Mouse (Mus musculus) frontal cortex, adult (tissue): ENCODE measurements around the gene Wfdc8.
A peak's percentile ranks its signal among the peaks of the same experiment; 100 is the strongest.

Experiments used
- ATAC-seq: cut with Nextera tagmentation; 2 replicates; pipeline ENCODE4 v1.9.2; 2017; ENCODE audit warnings: mild to moderate bottlenecking, moderate library complexity, mixed read lengths; ENCODE audit not compliant: low TSS enrichment

The Wfdc8 gene

GRCm38 (mm10) chr2:164562391-164563188 lies 50.8 kb downstream of the Wfdc8 start, which contains the start of gene Wfdc2:
Wfdc2 (plus strand) TSS chr2:164562413.
- no peak for ATAC-seq

DNA sequence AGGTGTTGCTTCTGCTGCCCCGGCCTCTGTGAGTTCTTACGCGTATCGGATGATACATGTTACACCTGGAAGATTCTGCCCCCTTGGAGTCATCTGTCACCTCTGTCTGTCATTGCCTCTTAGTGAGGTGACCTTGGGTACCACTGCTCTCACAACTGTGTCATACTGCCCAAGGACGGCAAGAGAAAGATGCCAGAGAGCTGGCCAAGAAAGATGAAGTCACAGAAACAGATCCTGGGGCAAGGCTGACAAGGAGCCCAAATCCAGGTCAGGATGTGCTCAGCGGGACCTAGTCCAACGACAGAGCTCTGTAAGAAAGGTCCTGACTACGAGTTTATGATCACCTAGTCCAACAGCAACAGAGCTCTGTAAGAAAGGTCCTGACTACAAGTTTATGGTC lies 53.3 kb downstream of the Wfdc8 start:
- ATAC-seq = no peak

- ATAC-seq = no peak
Measured at GRCm38 (mm10) chr2:164558991-164559645, 54.3 kb downstream of the Wfdc8 start.

DNA sequence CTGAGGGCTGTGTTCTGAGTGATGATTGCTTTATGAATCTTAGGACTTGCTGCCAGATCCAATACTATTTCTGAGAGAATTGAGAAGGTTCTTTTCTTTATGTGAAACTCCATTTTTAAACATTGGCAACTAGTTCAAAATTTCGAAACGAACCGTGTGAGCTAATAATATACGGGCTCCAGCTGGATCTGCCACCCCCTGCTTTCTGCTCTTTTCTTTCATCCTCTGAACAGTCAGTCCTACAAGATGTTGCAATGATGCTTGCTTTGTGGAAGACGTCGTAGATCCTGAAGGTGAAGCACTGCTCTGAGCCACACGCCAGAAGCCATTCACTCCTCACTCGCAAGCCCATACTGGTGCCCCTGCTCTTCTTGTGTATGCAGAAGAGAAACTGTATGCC lies 55.0 kb downstream of the Wfdc8 start:
- ATAC-seq = peak; percentile 88

GRCm38 (mm10) chr2:164551502-164551901 lies 61.9 kb downstream of the Wfdc8 start:
- ATAC-seq = no peak

DNA sequence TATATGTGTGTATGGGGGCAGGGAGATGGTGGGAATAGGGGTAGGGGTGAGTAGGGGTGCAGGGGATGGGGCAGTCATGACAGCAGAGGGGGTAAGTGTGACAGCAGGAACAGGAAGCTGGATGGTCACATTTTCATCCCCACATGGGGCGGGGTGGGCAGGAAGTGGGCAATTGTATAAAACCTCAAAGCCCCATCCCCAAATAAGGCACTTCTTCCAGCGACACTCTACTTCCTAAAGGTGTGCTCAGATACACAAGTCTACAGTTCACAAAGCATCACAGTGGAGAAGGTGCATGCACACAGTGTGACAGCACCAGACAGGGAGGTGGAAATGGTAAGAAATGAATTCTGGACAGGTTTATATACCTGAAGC lies 62.5 kb downstream of the Wfdc8 start:
- no peak for ATAC-seq

- peak; percentile 92 for ATAC-seq
Measured at GRCm38 (mm10) chr2:164549963-164550894, 63.2 kb downstream of the Wfdc8 start.

- no peak for ATAC-seq
Measured at GRCm38 (mm10) chr2:164549338-164549737, 64.1 kb downstream of the Wfdc8 start.
